ENCODE assay signal across 10 mouse cellular contexts in genomic region chr16:20195546-20195945, GRCm38 (mm10). TPM values are rescaled to one million over a fixed set of nuclear protein-coding genes. Genes with fewer than 3 reads are reported as not detected.
DNase-seq lines count a peak whose midpoint lies in the region; ATAC-seq and TF ChIP-seq lines count a peak whose summit lies in the region.
"Had no signal": no experiment of that assay in that cellular context is flagged by ENCODE, and none has a peak within 500 bp of the region (broad histone marks: within the 10 kb centered on the region; RNA-seq: fewer than 3 reads in every experiment).

No protein-coding gene starts in this region.

- TF ChIP-seq POLR2A in brain, embryonic 14.5 days (IDR thresholded peaks at IDR 0.05; ENCODE audit: borderline replicate concordance, extremely low read depth, insufficient read depth, insufficient read length, poor library complexity, severe bottlenecking), result no peak

- ATAC-seq in megakaryocyte progenitor cell, adult 5-6 weeks (replicated peaks; ENCODE audit: poor library complexity), result peak; percentile 66

- peak; percentile 69 for TF ChIP-seq CTCF in layer of hippocampus, adult 2 months (conservative IDR thresholded peaks at IDR 0.05)
- peak; percentile 32; the same call in 1 of the 2 replicates for TF ChIP-seq CTCF in brain, embryonic 14.5 days (IDR thresholded peaks at IDR 0.05; ENCODE audit: borderline replicate concordance, extremely low read depth, insufficient read depth, insufficient read length)

- peak; percentile 37 for DNase-seq in adrenal gland, postnatal 14 days
- DNase-seq in adrenal gland, postnatal 4 days (ENCODE audit: low spot score in 2 of 2), result no peak
- no peak for DNase-seq in layer of hippocampus, adult 2 months (ENCODE audit: low spot score in 2 of 2)
- DNase-seq in layer of hippocampus, postnatal 25 days (ENCODE audit: extremely low spot score in 1 of 2, low spot score in 1 of 2), result no peak
- DNase-seq in brain, embryonic 14.5 days (ENCODE audit: low read depth), result peak; percentile 48
- no peak for DNase-seq in layer of hippocampus, adult 9-10 months (ENCODE audit: low spot score)
- no peak for DNase-seq in cerebellum, adult 18-20 months

- H3K4me3 ChIP-seq in layer of hippocampus, adult 2 months, result no peak overlapping the region
- H3K4me3 ChIP-seq: embryonic facial prominence, embryonic 15.5 days; midbrain, embryonic 12.5 days had no signal

- no peak overlapping the region for H3K27ac ChIP-seq in layer of hippocampus, adult 2 months
- H3K27ac ChIP-seq: embryonic facial prominence, embryonic 15.5 days; midbrain, embryonic 12.5 days had no signal

RNA-seq across cellular contexts. Expression of gene Map6d1, which starts 45.6 kb away (rescaled TPM):
- total RNA-seq in adrenal gland, postnatal 14 days (2021), result 3.2 and 4.9 TPM in 2 replicates
- 1 to 10 TPM; 5.5 to 6.9 TPM for total RNA-seq in adrenal gland, postnatal 4 days (2021)
- 10 to 100 TPM; 31.9 to 35.2 TPM for total RNA-seq in layer of hippocampus, adult 2 months (2021)
- 10 to 100 TPM; 41.0 to 42.1 TPM for total RNA-seq in layer of hippocampus, postnatal 25 days (2021)
- 4.5 and 4.6 TPM in 2 replicates for polyA plus RNA-seq in brain, embryonic 14.5 days (2012; rRNA removed)
- total RNA-seq in megakaryocyte progenitor cell, adult 5-6 weeks (2015), result not detected in 2 replicates
- not detected in 2 replicates for total RNA-seq in megakaryocyte progenitor cell, adult 5-6 weeks (2017)

RNA-seq across cellular contexts. Expression of gene Yeats2, which starts 54.7 kb away (rescaled TPM):
- 32.2 and 40.0 TPM in 2 replicates for total RNA-seq in adrenal gland, postnatal 14 days (2021)
- 10 to 100 TPM; 55.6 to 66.3 TPM for total RNA-seq in adrenal gland, postnatal 4 days (2021)
- 10 to 100 TPM; 38.7 to 42.3 TPM for total RNA-seq in layer of hippocampus, adult 2 months (2021)
- 10 to 100 TPM; 29.8 to 46.5 TPM for total RNA-seq in layer of hippocampus, postnatal 25 days (2021)
- 63.6 and 64.2 TPM in 2 replicates for polyA plus RNA-seq in brain, embryonic 14.5 days (2012; rRNA removed)
- total RNA-seq in megakaryocyte progenitor cell, adult 5-6 weeks (2015), result 38.9 and 46.6 TPM in 2 replicates
- 31.9 and 32.6 TPM in 2 replicates for total RNA-seq in megakaryocyte progenitor cell, adult 5-6 weeks (2017)

Comparison
In these comparisons a context has a peak if more than half of its experiments do, and no peak if none do; other contexts are left out.
1. DNase-seq: peak in adrenal gland, postnatal 14 days (single experiment) and brain, embryonic 14.5 days (single experiment); none in adrenal gland, postnatal 4 days (0 of 2), layer of hippocampus, adult 2 months (0 of 2), layer of hippocampus, postnatal 25 days (0 of 2), layer of hippocampus, adult 9-10 months (single experiment) and cerebellum, adult 18-20 months (0 of 2).